Mouse (Mus musculus) heart, adult 11 months (tissue): Measurements from ENCODE around the gene C1rl.
"Not testable (repeated sequence)": the region's sequence is repeated elsewhere in the genome, so short reads cannot be mapped to it uniquely, and the experiment has no call there.

Experiments
- DNase-seq: peaks from one replicate; pipeline ENCODE4 v3.0.0; 2022

Gene C1rl

GRCm38 (mm10) chr6:124508292-124508691 is 15.4 kb downstream of the C1rl start:
- DNase-seq: no peak

DNA sequence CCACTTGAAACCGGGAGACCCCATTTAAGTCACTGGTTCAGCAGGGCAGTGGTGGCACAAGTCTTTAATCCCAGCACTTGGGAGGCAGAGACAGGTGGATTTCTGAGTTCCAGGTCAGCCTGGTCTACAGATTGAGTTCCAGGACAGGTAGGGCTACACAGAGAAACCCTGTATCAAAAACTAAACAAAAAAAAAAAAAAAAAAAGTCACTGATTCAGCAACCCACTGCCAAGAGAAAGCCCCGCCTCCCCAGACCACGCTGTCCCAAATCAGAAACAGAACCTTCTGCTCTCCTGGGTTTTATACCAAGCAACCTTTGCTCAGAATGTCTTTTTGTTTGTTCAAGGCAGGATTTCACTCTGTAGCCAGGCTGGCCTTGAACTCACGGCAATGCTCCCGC is 16.3 kb downstream of the C1rl start:
- DNase-seq: not testable (repeated sequence)

DNA sequence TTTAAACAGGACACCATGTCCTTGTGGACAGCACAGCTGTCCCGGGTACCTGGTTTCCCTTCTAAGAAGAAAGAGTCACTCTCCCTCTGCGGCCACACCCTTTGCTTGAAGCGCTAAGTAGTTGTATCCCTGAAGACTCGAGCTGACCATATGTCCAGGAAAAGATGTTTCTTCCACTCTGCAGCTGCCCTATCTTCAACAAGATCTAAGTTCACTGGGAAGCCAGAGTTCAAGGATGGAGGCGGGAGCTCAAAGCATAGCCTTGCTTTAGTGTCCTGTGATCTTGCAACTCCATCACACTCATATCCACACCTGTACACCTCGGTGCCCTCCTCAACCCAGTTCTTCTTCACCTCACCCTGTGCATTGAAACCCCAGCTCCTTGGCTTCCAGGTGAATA is 19.0 kb downstream of the C1rl start:
- DNase-seq: no peak

DNA sequence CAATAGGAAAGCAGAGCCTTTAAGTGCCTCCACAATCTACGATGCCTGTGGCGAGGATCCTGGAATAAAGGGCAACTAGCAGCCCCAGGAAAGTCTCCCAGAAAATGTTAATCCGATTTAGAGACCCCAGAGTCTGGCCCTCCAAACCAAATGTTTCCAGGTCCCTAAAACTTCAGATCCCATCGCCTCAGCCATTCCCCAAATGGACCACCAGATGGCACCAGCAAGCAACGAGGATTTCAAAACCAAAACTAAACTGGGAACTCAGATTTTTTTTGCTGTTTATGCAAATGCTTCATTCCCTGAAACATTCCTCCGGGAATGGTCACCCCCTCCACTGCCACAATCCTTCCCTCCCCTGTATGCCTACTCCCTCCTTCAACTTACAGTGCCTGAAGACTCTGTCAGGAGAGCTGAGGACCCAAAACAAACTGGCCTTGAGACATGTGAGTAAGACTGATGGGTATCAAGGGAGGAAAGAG is 19.5 kb downstream of the C1rl start, which contains the start of gene C1ra:
Gene C1ra (plus strand): TSS at position 51 of the 482 bp plus-strand sequence.
- peak; percentile 95 for DNase-seq

GRCm38 (mm10) chr6:124517733-124518132 is 24.8 kb downstream of the C1rl start:
- not testable (repeated sequence) for DNase-seq

GRCm38 (mm10) chr6:124522082-124522481 is 29.2 kb downstream of the C1rl start:
- DNase-seq: not testable (repeated sequence)

- no peak for DNase-seq
Observed at GRCm38 (mm10) chr6:124527881-124528280, 35.0 kb downstream of the C1rl start.

- peak; percentile 70 for DNase-seq
Observed at GRCm38 (mm10) chr6:124531077-124531476, 38.2 kb downstream of the C1rl start.

- DNase-seq: peak; percentile 66
Observed at GRCm38 (mm10) chr6:124536125-124536829, 43.4 kb downstream of the C1rl start.

DNA sequence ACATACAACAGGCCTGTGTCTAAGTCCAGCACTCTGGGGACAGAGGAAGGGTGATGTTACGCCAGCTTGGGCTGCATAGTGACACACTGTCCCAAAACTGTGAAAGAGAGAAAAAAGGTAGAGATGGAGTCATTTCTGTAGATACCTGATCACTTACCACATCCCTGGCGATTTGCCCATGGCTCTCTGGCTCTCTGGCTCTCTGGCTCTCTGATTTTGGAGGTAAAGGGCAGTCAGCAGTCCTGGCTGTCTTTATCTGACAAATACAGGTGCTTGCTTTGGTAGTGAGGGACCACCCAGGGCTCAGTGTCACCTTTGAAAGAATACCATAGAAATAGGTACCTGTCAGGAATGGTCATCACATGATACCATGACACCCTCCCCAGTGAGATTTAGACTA is 48.3 kb downstream of the C1rl start:
- DNase-seq: peak; percentile 79

DNA sequence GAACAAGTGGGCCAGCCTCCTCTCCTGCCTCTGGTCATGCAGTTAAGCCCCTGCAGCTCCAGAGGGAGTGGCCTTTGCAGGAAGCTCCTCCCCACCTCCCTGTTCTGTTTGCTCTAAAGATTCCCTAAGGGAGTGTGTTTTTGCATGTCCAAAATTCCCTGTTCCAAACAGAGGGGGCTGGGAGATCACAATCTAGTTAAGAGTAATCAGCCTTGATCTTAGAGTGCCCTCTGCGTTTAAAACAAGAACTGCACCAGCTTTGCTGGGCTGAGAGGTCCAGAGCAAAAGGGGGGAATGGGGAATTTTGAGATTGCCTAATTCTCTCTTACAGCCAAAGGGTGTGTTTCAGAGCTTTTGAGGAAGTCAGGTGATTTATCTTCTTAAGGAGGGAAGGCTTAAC is 49.4 kb downstream of the C1rl start, which contains the start of gene C1s1:
Gene C1s1 (minus strand): TSS at position 76 of the 400 bp plus-strand sequence.
- peak; percentile 97 for DNase-seq

DNA sequence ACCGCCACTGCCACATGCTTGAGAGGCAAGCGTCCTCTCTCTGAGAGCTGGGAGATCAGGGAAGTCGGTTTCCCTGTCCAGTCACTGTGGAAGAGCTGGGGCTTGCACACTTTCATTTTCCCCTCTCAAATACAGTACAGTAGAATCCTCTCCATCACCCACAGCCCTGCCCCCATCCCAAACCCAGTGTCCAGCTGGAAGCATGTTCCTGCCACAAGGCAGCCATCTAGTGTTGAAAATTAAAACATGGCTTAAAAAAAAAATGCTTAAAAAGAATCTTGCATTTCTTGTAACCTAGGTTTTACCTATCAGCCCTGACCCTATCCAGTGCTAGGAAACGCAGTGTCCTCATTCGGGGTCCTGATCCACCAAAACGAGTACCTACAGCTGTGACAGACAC is 51.6 kb downstream of the C1rl start:
- DNase-seq: peak; percentile 90

DNA sequence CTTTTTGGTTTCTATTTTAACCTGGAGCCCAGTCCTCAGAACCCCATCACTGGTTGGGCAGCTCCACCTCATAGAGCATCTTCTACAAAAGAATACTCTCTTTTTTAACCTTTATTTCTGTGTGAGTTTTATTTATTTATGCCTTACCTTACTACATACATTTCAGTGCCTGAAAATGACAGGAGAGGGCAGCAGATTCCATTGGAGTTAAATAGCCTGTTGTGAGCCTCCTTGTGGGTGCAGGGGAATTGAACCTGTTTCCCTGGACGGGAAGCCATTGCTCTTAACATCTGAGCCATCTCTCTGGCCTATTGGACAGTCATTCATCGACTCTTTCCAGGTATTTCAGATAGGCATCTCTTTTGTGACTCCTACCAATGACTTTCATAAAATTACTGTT is 52.5 kb downstream of the C1rl start:
- peak; percentile 55 for DNase-seq

DNA sequence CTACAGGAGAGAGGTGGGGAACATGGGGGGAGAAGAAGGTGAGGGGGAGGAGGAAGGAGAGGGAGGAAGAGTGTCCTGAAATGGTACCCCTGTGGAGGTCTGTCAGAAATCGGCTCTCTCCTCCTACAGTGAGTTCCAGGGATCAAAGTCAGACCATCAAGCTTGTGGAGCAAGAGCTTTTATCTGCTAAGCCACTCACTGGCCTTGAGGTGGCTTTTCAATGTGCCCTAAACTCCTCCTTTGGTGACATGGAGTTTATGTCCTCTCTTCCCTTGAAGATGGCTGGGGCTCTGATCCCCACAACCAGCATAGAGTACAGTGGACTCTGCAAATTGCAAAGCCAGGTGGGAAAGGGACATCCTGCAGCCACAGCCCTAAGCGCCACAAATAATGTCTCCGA is 55.1 kb downstream of the C1rl start:
- DNase-seq: not testable (repeated sequence)

DNA sequence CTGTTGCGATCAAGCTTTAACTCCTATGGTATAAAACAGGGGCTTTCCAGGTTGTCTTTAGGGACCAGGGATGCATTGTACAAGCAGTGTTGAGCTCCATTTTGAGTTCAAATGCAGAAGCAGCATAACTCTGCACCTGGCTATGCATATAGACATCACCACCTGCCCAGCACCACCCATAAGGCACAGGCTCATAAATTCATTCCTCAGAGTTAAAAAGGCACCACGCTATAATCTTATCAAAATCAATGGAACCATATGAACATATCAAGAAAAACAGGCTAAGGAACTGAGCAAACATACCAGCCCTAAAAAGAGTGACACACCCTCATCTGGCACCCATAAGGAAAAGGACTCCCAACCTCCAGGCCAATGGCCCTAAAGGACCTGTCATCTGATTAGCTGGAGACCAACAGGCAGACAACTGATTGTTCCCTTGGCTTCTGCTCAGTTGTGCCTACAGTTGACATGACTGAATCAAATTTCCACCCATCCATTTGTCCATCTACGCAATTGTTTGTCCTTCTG is 56.2 kb downstream of the C1rl start:
- peak; percentile 53 for DNase-seq

GRCm38 (mm10) chr6:124552766-124553165 is 59.9 kb downstream of the C1rl start:
- DNase-seq: peak; percentile 90

DNA sequence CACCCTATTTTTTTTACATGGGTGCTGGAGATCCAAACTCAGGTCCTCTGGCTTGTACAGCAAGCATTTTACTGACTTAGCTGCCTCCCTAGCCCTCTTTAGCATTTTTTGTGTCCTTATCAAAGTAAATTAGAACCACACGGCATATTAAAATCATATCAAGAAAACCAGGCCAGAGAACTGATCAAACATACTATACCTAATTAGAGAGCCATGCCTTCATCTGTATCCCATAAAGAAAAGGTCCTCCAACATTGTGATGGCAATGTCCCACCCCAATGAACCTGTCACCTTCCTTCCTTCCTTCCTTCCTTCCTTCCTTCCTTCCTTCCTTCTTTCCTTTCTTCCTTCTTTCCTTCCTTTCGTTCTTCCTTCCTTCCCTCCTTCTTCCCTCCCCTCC is 63.0 kb downstream of the C1rl start:
- DNase-seq: not testable (repeated sequence)
